Mouse (Mus musculus) liver, postnatal 0 days (tissue): ENCODE measurements around the gene Prex1.

Experiments
- CTCF ChIP-seq: sonication (generic); IDR thresholded peaks from 2 replicates; pipeline ENCODE4 v1.5.1; 2016; ENCODE audit warnings: antibody characterized with exemption, low read depth
- EP300 ChIP-seq: IDR thresholded peaks from 2 replicates; pipeline ENCODE4 v1.6.1; 2016; ENCODE audit warnings: antibody characterized with exemption, low read depth, mild to moderate bottlenecking

GRCm38 (mm10) chr2:166526204-166526603 is 187.4 kb downstream of the Prex1 start:
- TF ChIP-seq EP300 = no peak
- TF ChIP-seq CTCF = no peak
